Mouse (Mus musculus) heart, adult 2 months (tissue): ENCODE results near the gene Ttpal. TPM values are rescaled to one million over a fixed set of nuclear protein-coding genes. Genes with fewer than 3 reads are reported as not detected.

Experiments used
- DNase-seq, 2 experiments: peaks; one replicate each; pipeline ENCODE4 v3.0.0; 2021
- H3K27ac ChIP-seq: fragments of 200-600 bp; 2 replicates; pipeline ENCODE4 v1.8.1; 2022
- H3K27me3 ChIP-seq: fragments of 200-500 bp; 2 replicates; pipeline ENCODE4 v1.6.1; 2012; ENCODE audit warnings: mild to moderate bottlenecking, low read length, inconsistent platforms, mixed read lengths; ENCODE audit not compliant: control insufficient read depth, insufficient read depth
- H3K36me3 ChIP-seq: fragments of 200-500 bp; 2 replicates; pipeline ENCODE4 v1.6.1; 2012; ENCODE audit warnings: low read length, inconsistent platforms; ENCODE audit not compliant: control insufficient read depth, insufficient read depth
- H3K4me1 ChIP-seq: fragments of 200-500 bp; 2 replicates; pipeline ENCODE4 v1.6.1; 2011; ENCODE audit warnings: low read length; ENCODE audit not compliant: control insufficient read depth, insufficient read depth
- H3K4me3 ChIP-seq: fragments of 200-600 bp; 2 replicates; pipeline ENCODE4 v1.8.1; 2022
- H3K79me2 ChIP-seq: fragments of 200-500 bp; replicated peaks from 2 replicates; pipeline ENCODE4 v1.6.1; 2012; ENCODE audit warnings: mild to moderate bottlenecking, inconsistent platforms, low read length, moderate library complexity, mixed read lengths; ENCODE audit not compliant: control insufficient read depth, insufficient read depth
- H3K9ac ChIP-seq: fragments of 200-500 bp; 2 replicates; pipeline ENCODE4 v1.6.1; 2012; ENCODE audit warnings: low read depth, mild to moderate bottlenecking, control low read depth, inconsistent platforms, low read length, mixed read lengths
- CTCF ChIP-seq: fragments of 200-600 bp; IDR thresholded peaks from 2 replicates; pipeline ENCODE4 v1.8.1; 2022; ENCODE audit warnings: antibody characterized with exemption, mild to moderate bottlenecking, moderate library complexity
- EP300 ChIP-seq: fragments of 200-500 bp; IDR thresholded peaks from 2 replicates; pipeline ENCODE4 v1.6.1; 2011; ENCODE audit warnings: low read depth, low read length, control low read depth; ENCODE audit not compliant: insufficient read depth
- POLR2A ChIP-seq: fragments of 200-500 bp; IDR thresholded peaks from 2 replicates; pipeline ENCODE4 v1.6.1; 2011; ENCODE audit warnings: mild to moderate bottlenecking, low read depth, low read length, control low read depth; ENCODE audit not compliant: insufficient read depth
- WGBS: fragments of 180-500 bp; shearing (Covaris S2); methylation state at CpG from one replicate; pipeline ENCODE4 v1.1.7; 2018; 5-methylcytosine and 5-hydroxymethylcytosine counted together
- intact Hi-C: fragments of 180-260 bp; cut with DNase I; formaldehyde crosslinking; loops from one replicate; pipeline ENCODE4 v1.15.1; 2025
- polyA plus RNA-seq: library from polyadenylated mRNA; depleted of rRNA; stranded (reverse); fragments of >200 nt; gene quantifications from 2 replicates; pipeline ENCODE4 v1.2.3, GENCODE M21; 2012
- total RNA-seq, 2 experiments: library from RNA; stranded (reverse); gene quantifications; 2 replicates each; pipeline ENCODE4 v1.2.3; 2021

The Ttpal gene
- total and polyA plus RNA-seq, 3 experiments = 11.0 to 13.6 (median 11.0) TPM

DNA sequence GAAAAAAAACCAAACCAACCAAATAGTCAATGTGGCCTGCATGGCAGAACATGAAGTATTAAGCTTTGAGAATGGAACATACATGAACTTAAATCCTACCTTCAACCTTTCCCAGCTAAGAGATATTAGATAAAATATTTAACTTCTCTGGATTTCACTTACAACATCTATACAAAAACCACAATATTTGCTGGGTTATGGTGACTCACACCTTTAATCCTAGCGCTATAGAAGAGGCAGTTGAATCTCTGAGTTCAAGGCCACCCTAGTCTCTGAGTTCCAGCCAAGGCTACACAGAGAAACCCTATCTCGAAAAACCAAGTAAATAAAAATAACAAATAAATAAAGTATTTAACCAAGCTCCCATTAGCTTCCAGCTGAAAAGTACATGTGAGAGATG is 33.9 kb downstream of the Ttpal start:
- peaks cover 83% of the 10 kb centered on the region for H3K36me3 ChIP-seq
- peaks cover 23% of the 10 kb centered on the region for H3K4me1 ChIP-seq
- no peak overlapping the region for H3K4me3 ChIP-seq
- H3K27me3 ChIP-seq = no peaks in the 10 kb centered on the region
- no peak for TF ChIP-seq EP300
- no peak for TF ChIP-seq CTCF
- TF ChIP-seq POLR2A = no peak
- H3K27ac ChIP-seq = no peak overlapping the region
- H3K9ac ChIP-seq = no peak overlapping the region
- intact Hi-C loops = no loop called here
- no peak for DNase-seq
- H3K79me2 ChIP-seq = peaks cover 18% of the 10 kb centered on the region
- WGBS = 75% methylated on average over 2 of the region's 2 CpGs

DNA sequence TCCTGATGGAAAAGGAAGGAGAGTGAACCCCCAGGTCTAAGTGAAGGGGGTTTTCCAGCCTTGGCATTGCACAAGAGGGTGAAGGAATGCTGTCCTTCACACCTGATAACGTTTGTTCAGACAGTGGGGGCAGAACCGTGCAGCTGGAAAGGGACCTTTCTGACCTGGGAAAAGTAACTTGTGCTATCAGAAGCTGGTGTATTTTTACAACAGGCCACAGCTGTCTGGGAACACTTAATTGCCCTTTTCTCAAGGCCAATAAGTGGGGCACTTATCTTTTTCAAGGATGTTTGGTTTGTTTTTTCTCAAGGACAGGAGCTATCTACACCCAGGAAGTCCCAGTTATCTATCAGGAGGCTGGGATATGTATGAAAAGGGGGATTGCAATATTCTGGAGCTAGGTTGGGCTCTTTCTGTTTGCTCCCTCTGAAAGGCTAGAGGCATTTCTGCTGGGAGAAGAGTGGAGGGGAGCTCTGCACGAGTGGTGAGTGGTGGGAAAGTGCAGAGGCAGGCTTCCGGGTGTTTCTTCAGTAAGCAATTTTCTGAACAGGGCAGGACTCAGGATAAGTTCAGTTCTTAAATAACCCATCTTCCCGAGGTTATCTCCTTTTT is 35.6 kb downstream of the Ttpal start:
- 5% methylated on average over 5 of the region's 5 CpGs for WGBS
- Histone ChIP-seq H3K4me3 (peak overlapping the region; percentile 30), H3K9ac (peak overlapping the region; percentile 57; the same call in 1 of the 2 replicates), H3K36me3 (peaks cover 80% of the 10 kb centered on the region), H3K27me3 (no peaks in the 10 kb centered on the region), H3K4me1 (peaks cover 26% of the 10 kb centered on the region), H3K79me2 (peaks cover 19% of the 10 kb centered on the region), H3K27ac (peak overlapping the region; percentile 63)
- TF ChIP-seq EP300 (0 out of 2 replicates have a peak, but pooled peaks have one; percentile 14), POLR2A (no peak), CTCF (no peak)
- DNase-seq = no peak
- intact Hi-C loops = no loop called here

GRCm38 (mm10) chr2:163640493-163640892 is 38.4 kb downstream of the Ttpal start:
- Histone ChIP-seq H3K36me3 (peaks cover 74% of the 10 kb centered on the region), H3K4me3 (peak overlapping the region; percentile 40), H3K79me2 (peaks cover 19% of the 10 kb centered on the region), H3K9ac (peak overlapping the region; percentile 50), H3K27me3 (no peaks in the 10 kb centered on the region), H3K27ac (peak overlapping the region; percentile 54), H3K4me1 (peaks cover 26% of the 10 kb centered on the region)
- intact Hi-C loops = loop anchor here (10.0 kb wide), 1 partner anchor 144 kb away; no protein-coding TSS in a partner anchor
- no peak for DNase-seq
- 37% methylated on average over 3 of the region's 3 CpGs for WGBS
- peak; percentile 40 for TF ChIP-seq CTCF
- 0 out of 2 replicates have a peak, but pooled peaks have one; percentile 18 for TF ChIP-seq POLR2A
- TF ChIP-seq EP300 = no peak

DNA sequence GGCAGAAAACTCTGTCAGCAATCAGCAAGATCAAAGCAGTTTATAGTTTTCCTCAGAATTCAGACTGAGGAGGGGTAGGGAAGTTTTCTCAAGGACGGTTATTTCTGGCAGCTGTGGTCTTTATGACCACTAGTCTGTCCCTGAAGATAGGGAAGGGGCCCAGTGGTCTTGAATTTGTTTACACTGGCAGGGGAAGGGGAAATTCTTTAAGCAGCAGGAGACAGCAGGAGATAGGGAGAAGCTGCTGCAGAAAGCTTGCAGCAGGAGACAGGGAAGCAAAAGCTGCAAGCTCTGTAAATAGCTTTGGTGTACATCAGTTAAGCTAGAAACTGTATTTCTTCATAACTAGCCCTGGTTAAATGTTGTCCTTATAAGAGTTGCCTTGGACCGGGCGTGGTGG is 39.6 kb downstream of the Ttpal start:
- peaks cover 16% of the 10 kb centered on the region for H3K79me2 ChIP-seq
- H3K9ac ChIP-seq = peak overlapping the region; percentile 50
- WGBS = 35% methylated on average over 3 of the region's 3 CpGs
- TF ChIP-seq POLR2A (no peak), CTCF (no peak)
- DNase-seq = no peak
- H3K27me3 ChIP-seq = no peaks in the 10 kb centered on the region
- H3K4me3 ChIP-seq = peak overlapping the region; percentile 39
- H3K36me3 ChIP-seq = peaks cover 63% of the 10 kb centered on the region
- H3K4me1 ChIP-seq = peaks cover 28% of the 10 kb centered on the region
- intact Hi-C loops = loop anchor here (10.0 kb wide), 1 partner anchor 143 kb away; no protein-coding TSS in a partner anchor
- H3K27ac ChIP-seq = peak overlapping the region; percentile 89

GRCm38 (mm10) chr2:163642685-163643575 is 40.8 kb downstream of the Ttpal start:
- WGBS = 48% methylated on average over 30 of the region's 30 CpGs
- Histone ChIP-seq H3K36me3 (peaks cover 51% of the 10 kb centered on the region), H3K79me2 (peaks cover 14% of the 10 kb centered on the region), H3K27me3 (no peaks in the 10 kb centered on the region), H3K4me1 (peaks cover 20% of the 10 kb centered on the region), H3K4me3 (peak overlapping the region; percentile 94), H3K9ac (peak overlapping the region; percentile 80), H3K27ac (peak overlapping the region; percentile 96)
- peak; percentile 74 to 84 for DNase-seq
- intact Hi-C loops = loop anchor here (10.0 kb wide), 1 partner anchor 142 kb away; no protein-coding TSS in a partner anchor
- TF ChIP-seq POLR2A (peak; percentile 64), CTCF (no peak), EP300 (peak; percentile 100)
